Mouse (Mus musculus): ENCODE measurements at regions not wholly inside any gene's neighbourhood (a gene's known extent, or its start where the extent isn't known, plus 50 kb on each side); places are given as distances from the start of the nearest gene placed in this dataset.

GRCm38 (mm10) chr2:47750997-47751623 lies 1062.8 kb upstream of the Acvr2a start:
- DNase-seq (ENCODE audit: low read depth), result no peak

- DNase-seq (ENCODE audit: low read depth), result no peak
Measured at GRCm38 (mm10) chr2:47755716-47756115, 1058.2 kb upstream of the Acvr2a start.

- DNase-seq (ENCODE audit: low read depth), result no peak
Measured at GRCm38 (mm10) chr2:47756248-47756647, 1057.7 kb upstream of the Acvr2a start.

GRCm38 (mm10) chr2:47775766-47776165 lies 1038.1 kb upstream of the Acvr2a start:
- no peak for DNase-seq (ENCODE audit: low read depth)

- DNase-seq (ENCODE audit: low read depth), result no peak
Measured at GRCm38 (mm10) chr2:47776965-47777364, 1036.9 kb upstream of the Acvr2a start.

- DNase-seq (ENCODE audit: low read depth), result peak; percentile 25
Measured at GRCm38 (mm10) chr2:47785848-47786247, 1028.1 kb upstream of the Acvr2a start.

GRCm38 (mm10) chr2:47822746-47823271 lies 991.1 kb upstream of the Acvr2a start:
- DNase-seq (ENCODE audit: low read depth), result no peak

GRCm38 (mm10) chr2:47832493-47832892 lies 981.4 kb upstream of the Acvr2a start:
- no peak for DNase-seq (ENCODE audit: low read depth)

GRCm38 (mm10) chr2:47833517-47833916 lies 980.4 kb upstream of the Acvr2a start:
- DNase-seq (ENCODE audit: low read depth), result no peak

- no peak for DNase-seq (ENCODE audit: low read depth)
Measured at GRCm38 (mm10) chr2:47834055-47834799, 979.7 kb upstream of the Acvr2a start.

- DNase-seq (ENCODE audit: low read depth), result no peak
Measured at GRCm38 (mm10) chr2:47857229-47857628, 956.7 kb upstream of the Acvr2a start.

GRCm38 (mm10) chr2:47862446-47862845 lies 951.5 kb upstream of the Acvr2a start:
- DNase-seq (ENCODE audit: low read depth), result no peak

- DNase-seq (ENCODE audit: low read depth), result no peak
Measured at GRCm38 (mm10) chr2:47878002-47878401, 935.9 kb upstream of the Acvr2a start.

- DNase-seq (ENCODE audit: low read depth), result no peak
Measured at GRCm38 (mm10) chr2:47879071-47879470, 934.8 kb upstream of the Acvr2a start.

GRCm38 (mm10) chr2:47879796-47880195 lies 934.1 kb upstream of the Acvr2a start:
- no peak for DNase-seq (ENCODE audit: low read depth)

- no peak for DNase-seq (ENCODE audit: low read depth)
Measured at GRCm38 (mm10) chr2:47888166-47888565, 925.7 kb upstream of the Acvr2a start.

GRCm38 (mm10) chr2:47891366-47891765 lies 922.5 kb upstream of the Acvr2a start:
- DNase-seq (ENCODE audit: low read depth), result no peak

- DNase-seq (ENCODE audit: low read depth), result no peak
Measured at GRCm38 (mm10) chr2:47892879-47893278, 921.0 kb upstream of the Acvr2a start.

GRCm38 (mm10) chr2:47894806-47895205 lies 919.1 kb upstream of the Acvr2a start:
- no peak for DNase-seq (ENCODE audit: low read depth)

- no peak for DNase-seq (ENCODE audit: low read depth)
Measured at GRCm38 (mm10) chr2:47914270-47914669, 899.6 kb upstream of the Acvr2a start.

GRCm38 (mm10) chr2:47914986-47915485 lies 898.9 kb upstream of the Acvr2a start:
- DNase-seq (ENCODE audit: low read depth), result no peak

GRCm38 (mm10) chr2:47922965-47923364 lies 890.9 kb upstream of the Acvr2a start:
- DNase-seq (ENCODE audit: low read depth), result no peak

GRCm38 (mm10) chr2:47926620-47927019 lies 887.3 kb upstream of the Acvr2a start:
- no peak for DNase-seq (ENCODE audit: low read depth)
